Mouse (Mus musculus): ENCODE results near the gene Psmb7.

DNA sequence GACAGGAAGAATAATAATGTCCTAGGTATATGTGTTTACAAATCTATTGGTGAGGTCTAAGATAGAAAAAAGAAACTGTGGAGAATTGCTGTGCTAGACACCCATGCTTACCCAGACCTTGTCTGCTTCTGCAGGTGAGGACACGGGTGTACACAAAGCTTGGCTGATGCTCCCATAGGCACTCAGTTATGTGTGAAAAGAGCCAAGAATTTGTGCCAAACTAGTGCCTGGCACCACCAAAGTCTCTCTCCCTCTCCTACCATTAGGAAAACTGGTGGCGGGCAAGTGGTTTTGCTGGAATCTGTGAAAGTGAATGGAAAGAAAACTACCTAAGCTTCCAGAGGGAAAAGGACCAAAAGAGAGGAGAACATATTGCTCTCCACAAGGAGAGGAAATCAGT is 45.5 kb downstream of the Psmb7 start:
- TF ChIP-seq CTCF (IDR thresholded peaks at IDR 0.05) (no peak), EP300 (IDR thresholded peaks at IDR 0.05; ENCODE audit: insufficient read depth, low read depth, low read length) (no peak), POLR2A (IDR thresholded peaks at IDR 0.05; ENCODE audit: insufficient read depth, low read depth, low read length) (no peak)
